Mouse (Mus musculus): Measurements from ENCODE around the gene Zfp36.

DNA sequence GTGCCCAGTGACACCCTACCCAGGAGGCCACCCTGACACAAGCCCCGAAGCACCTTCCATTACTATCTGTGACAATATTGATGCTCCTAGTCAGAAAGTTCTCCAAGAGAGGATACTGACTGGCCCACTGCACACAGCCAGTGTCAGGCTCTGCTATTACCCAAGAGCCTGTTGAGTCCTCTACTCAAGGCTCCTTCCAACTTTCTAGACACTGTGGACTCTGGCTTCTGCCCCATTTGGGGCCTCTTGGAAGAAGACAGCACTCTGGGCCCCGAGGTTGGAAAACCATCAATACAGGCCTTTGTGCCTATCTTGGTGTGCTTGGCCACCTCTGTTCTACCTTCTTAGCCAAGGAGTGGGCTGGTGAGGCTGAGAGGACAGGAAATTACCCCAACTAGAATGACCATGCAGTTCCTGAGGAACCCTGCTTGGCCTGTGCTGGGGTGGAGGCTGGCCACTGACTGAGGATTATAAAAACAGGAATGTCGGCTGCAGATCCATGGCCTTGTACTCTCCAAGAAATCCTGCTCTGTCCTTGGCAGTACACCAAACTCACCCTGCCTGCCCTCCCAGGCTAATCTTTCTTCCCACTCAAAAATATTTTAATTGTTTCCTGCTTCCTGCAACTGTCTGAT, 30.9 kb upstream of the Zfp36 start:
- no peak for TF ChIP-seq CTCF (IDR thresholded peaks at IDR 0.05; ENCODE audit: low read depth)
- TF ChIP-seq EP300 (IDR thresholded peaks at IDR 0.05; ENCODE audit: low read depth): no peak
